Mouse (Mus musculus) heart, adult 18-20 months (tissue): ENCODE data around the gene Agap2. TPM values are rescaled to one million over a fixed set of nuclear protein-coding genes. Genes with fewer than 3 reads are reported as not detected.

Experiments used
- DNase-seq, 2 experiments: peaks; one replicate each; pipeline ENCODE4 v3.0.0; 2021 to 2022; ENCODE audit warnings: mixed read lengths in 1 of 2
- total RNA-seq, 2 experiments: library from RNA; stranded (reverse); gene quantifications; 2 replicates each; pipeline ENCODE4 v1.2.3; 2021

Agap2 gene
- total RNA-seq, 2 experiments from 2014 or later: 4.2 to 6.1 TPM

GRCm38 (mm10) chr10:127076082-127076481, 998 bp downstream of the Agap2 start:
- DNase-seq: no peak

GRCm38 (mm10) chr10:127077515-127077914, 2.4 kb downstream of the Agap2 start:
- DNase-seq: no peak

DNA sequence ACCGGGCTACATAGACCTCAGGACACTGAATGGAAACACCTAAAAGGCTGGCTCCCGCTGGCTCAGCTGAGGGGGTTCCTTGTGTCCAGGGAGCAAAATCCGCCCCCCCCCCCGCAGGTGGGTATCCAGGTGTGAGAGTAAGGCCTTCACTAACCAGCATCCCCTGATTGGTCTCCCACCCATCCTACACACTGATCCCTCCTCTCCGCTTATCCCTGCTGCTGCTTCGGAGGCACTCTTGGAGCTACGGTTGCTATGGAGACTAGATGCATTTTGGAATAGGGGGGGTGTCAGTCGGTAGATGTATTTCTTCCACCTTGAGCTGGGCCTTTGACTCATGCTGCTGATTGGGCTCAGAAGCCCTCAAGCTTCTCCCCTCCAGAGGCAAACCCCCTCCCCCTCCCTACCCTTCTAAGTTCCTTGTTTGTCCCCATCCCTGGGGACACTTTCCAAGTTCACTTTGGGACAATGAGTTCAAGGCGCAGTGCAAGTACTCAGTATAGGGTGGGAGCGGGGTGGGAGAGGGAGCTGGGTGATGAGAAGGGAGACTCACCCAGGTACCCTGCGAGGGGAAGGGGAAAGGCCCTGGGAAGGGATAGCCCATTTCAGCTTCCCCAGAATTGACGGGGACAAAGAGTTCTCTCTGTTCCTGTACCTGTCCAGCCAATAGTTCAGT, 3.1 kb downstream of the Agap2 start:
- no peak for DNase-seq

DNA sequence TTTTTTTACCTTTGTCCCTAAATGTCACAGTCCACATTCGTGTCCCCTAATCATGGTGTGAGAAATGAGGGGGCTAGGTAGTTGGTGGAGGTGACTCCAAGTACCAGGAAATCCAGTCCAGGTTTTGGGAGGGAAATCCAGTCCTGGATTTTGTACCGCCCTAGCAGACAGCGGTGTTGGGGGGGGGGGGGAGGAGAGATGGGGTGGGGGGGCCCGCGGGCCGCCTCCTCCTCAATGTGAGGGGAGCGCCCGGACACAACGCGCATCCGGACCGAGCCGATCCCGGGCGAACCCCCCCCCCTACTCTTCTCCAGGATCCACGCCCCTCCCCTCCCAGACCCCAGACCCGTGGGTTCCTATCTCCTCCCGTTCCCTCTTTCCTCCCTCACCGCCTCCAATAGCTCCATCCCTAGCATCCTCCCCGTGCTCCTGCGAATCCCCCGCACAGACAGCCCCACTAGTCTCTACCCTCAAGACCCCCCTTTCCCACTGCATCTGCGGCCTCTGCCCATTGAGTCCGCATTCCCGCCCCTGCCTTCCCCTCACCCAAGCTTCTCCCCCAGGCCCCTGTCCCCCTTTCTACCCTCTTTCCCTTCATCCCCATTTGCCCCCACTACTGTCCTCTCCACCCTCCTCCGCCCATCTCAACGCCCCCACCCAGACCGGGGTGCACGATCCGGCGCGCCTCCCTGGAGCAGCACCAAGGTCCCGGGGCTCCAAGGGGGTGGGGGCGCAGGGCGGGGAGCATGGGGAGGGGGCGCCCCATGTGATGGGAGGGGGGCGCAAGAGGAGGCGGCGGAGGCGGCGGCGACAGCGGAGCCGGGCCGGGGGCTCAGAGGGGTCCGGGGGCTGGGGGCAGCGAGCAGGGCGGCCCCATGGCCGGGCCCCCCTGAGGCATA, 3.8 kb downstream of the Agap2 start:
- peak in 1 of 2 experiments; percentile 65 for DNase-seq

DNA sequence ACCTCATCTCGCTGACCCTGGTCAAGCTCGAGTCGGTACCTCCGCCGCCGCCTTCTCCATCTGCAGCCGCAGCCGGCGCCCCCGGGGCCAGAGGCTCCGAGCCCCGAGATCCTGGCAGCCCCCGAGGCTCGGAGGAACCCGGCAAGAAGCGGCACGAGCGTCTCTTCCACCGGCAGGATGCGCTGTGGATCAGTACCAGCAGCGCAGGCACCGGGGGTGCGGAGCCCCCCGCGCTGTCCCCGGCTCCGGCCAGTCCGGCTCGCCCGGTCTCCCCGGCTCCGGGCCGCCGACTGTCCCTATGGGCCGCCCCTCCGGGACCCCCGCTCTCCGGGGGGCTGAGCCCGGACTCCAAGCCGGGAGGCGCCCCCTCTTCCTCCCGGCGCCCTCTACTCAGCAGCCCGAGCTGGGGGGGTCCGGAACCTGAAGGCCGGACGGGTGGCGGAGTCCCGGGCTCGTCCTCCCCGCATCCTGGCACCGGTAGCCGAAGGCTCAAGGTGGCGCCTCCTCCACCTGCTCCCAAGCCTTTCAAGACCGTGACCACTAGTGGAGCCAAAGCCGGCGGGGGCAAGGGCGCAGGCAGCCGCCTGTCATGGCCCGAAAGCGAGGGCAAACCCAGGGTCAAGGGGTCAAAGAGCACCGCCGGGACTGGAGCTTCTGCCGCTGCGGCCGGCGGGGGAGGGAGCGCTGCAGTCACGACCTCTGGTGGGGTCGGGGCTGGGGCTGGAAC, 4.7 kb downstream of the Agap2 start:
- no peak for DNase-seq

DNA sequence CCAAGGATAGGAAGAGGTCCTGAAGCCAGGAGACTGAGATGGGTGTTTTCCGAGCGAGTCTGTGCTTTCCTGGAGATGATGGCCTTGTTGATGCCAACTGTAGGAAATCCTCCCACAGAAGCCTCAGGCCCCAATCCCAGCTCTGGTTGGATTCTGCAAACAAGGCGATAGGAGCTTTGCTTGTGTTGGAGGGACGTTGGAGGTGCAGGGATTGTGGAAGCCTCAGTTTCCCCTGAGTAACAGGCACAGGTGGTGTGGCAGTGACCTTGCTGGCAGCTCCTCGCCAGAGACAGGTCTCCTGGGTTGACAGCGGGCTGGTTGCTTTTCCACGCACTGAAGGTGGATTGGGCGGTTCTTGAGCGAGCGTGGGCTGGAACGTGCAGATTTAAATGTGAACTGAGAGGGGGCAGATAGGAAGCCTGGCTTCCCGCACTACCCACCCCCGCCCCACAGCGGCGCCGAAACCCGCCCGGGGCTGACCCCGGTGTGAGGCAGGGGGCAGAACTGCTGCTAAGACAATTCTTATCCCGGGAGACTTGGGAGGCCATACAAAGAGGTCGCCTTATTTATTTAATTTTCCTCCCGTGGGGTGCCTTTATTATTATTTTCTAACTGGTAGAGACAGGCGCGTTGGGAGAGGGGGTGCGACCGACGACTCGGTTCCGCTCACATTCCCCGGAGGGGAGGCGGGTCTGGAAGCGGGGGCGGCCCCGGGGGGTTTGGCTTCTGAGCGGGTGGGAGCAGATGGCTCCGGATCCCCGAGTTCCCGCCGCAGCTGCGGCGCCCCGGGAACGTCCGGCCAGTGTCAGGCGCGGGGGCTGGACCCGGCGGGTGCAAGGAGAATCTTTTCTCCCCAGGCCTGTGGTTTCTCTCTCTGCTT, 6.1 kb downstream of the Agap2 start:
- peak; percentile 67 to 79 for DNase-seq

GRCm38 (mm10) chr10:127081996-127082620, 7.0 kb downstream of the Agap2 start:
- no peak for DNase-seq

DNA sequence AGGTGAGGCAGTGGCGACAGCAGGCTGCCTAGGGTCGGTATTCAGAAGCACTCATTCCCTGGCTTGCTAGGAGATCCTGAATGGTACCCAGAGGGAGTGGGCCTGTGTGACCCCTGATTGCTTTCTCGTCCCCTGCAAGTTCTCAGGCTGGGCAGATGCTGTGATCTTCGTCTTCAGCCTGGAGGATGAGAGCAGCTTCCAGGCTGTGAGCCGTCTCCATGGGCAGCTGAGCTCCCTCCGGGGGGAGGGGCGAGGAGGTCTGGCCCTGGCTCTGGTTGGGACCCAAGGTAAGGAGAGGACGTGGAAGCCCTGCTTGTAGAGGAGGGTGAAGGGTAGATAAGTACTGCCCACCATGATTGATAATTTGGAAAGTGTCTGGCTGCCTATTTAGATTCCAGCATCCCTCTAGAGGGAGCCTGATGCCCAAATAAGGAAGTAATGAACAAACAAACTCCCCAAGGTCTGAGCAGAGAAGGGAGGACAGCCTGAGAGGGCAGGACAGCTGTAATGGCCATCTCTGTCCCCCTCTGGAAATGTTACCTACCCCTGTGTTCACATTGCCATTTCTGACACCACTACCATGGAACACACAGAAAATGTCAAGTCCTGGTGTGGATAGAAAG, 8.3 kb downstream of the Agap2 start:
- DNase-seq: no peak

- DNase-seq: no peak
Observed at GRCm38 (mm10) chr10:127083915-127084306, 8.8 kb downstream of the Agap2 start.

DNA sequence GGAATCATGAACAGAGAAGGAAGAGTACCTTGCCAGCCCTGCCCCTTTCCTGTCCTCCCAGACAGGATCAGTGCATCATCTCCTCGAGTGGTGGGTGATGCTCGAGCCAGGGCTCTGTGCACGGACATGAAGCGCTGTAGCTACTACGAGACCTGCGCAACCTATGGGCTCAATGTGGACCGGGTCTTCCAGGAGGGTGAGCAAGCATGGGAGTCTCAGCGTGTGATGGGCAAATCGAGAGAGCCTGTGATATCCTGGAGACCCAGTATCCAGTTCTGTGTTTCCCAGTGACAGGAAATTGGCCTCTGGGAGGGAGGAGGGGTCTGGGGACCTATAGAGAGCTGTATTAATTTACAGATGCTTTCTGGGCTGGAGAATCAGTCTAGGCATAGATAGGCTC, 10.0 kb downstream of the Agap2 start:
- DNase-seq: no peak

GRCm38 (mm10) chr10:127085633-127086032, 10.5 kb downstream of the Agap2 start:
- no peak for DNase-seq

- DNase-seq: peak; percentile 39 to 68
Observed at GRCm38 (mm10) chr10:127090560-127091411, 15.7 kb downstream of the Agap2 start.

GRCm38 (mm10) chr10:127091507-127092396, 16.7 kb downstream of the Agap2 start:
- peak in 1 of 2 experiments; percentile 24 for DNase-seq

DNA sequence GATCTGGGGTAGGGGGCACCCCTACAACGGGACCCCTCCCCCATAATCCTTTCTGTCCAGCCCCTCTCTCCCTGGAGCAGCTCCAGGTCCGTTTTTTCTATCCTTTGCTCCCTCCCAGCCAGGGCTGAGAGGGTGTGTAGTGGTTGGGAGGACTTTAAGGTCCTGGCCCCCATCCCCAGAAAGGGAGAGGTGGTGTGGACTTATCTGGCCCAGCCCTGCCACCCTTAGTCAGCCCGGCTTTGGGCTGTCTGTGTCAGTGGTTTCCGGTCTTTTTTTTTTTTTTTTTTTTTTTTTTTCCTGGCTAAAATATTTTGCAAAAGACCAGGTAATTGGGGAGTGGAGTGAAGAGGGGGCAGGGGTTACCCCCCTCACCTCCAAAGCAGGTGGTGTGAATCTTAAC, 17.7 kb downstream of the Agap2 start:
- no peak for DNase-seq

GRCm38 (mm10) chr10:127094382-127094802, 19.3 kb downstream of the Agap2 start:
- DNase-seq: no peak

- no peak for DNase-seq
Observed at GRCm38 (mm10) chr10:127098514-127098913, 23.4 kb downstream of the Agap2 start.

DNA sequence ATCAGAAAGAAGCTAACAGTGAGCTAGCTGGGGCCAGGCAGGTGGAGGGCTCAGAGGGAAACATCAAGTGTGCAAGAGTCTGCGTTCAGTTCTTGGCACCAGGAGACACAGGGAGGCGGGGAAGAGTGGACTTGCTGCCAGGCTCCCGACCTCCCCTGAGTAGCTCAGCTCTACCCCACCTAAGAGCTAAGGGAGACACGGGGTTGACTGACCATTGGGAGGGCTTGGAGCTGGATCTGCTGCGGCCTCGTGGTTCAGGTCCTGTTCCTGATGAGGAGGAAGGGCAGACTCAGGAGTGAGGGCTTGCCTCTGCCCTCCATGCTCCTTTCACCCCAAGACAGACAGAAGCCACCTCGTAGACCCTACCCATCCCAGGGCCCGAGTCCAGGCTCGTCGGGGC, 24.1 kb downstream of the Agap2 start:
- no peak for DNase-seq

- DNase-seq: no peak
Observed at GRCm38 (mm10) chr10:127099868-127100267, 24.8 kb downstream of the Agap2 start.

DNA sequence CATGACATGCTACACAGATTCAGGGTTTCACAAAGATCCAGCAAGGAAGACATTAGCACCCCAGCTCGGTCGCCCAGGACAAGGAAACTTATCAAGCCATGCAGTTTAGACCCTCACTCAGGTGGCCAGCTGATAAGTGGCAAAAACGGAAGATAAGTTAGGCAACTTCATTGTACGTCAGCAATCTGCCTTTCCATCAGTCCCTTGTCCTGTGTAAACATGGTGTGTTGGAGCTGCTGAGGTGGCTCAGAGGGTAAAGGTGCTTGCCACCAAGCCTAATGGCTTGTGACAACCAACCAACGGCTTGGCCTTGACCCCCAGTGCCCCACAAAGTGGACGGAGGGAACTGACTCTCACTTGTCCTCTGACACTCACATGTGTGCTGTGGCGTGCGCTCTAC, 25.3 kb downstream of the Agap2 start:
- DNase-seq: no peak
